Mouse (Mus musculus) MEL (cell line): ENCODE data around the gene Ttll4. TPM values are rescaled to one million over a fixed set of nuclear protein-coding genes. Genes with fewer than 3 reads are reported as not detected.

Experiments
- polyA plus RNA-seq, 2 experiments: library from polyadenylated mRNA; stranded (reverse) in 1 of 2; unstranded in 1 of 2; fragments of >175 nt in 1 of 2; fragments of >200 nt in 1 of 2; gene quantifications; 2 replicates each; pipeline versions ENCODE4 v1.2.1 to v1.2.4; 2012; ENCODE audit warnings: low replicate concordance in 2 of 2, low read depth in 1 of 2; ENCODE audit not compliant: insufficient read length in 2 of 2, insufficient read depth in 1 of 2, missing spikeins in 1 of 2
- total RNA-seq: library from RNA; depleted of rRNA; stranded (reverse); fragments of 300-350 nt; gene quantifications from 2 replicates; pipeline ENCODE4 v1.2.3, GENCODE M21; 2012; rRNA removed

Gene Ttll4
- total and polyA plus RNA-seq, 3 experiments = 27.8 to 85.9 TPM; not detected in 1

Other genes starting within 250 kb of the Ttll4 start
- 62.7 and 65.1 TPM in 2 replicates for gene Cnot9, start 155.7 kb upstream of the Ttll4 start, total RNA-seq
- gene Cnot9, start 155.7 kb upstream of the Ttll4 start, polyA plus RNA-seq = 10 to 100 TPM in 1 of 2 experiments, not detected in 1; 85.0 TPM
- 0.13 and 0.15 TPM in 2 replicates for gene Plcd4, start 118.9 kb upstream of the Ttll4 start, total RNA-seq
- gene Plcd4, start 118.9 kb upstream of the Ttll4 start, polyA plus RNA-seq = under 1 TPM in 1 of 2 experiments, not detected in 1; 0.77 TPM
- gene Usp37, start 117.5 kb upstream of the Ttll4 start, total RNA-seq = 24.0 and 27.7 TPM in 2 replicates
- gene Usp37, start 117.5 kb upstream of the Ttll4 start, polyA plus RNA-seq = 10 to 100 TPM; 17.8 to 77.6 TPM
- gene Zfp142, start 73.5 kb upstream of the Ttll4 start, total RNA-seq = 9.2 and 10.6 TPM in 2 replicates
- gene Zfp142, start 73.5 kb upstream of the Ttll4 start, polyA plus RNA-seq = 10 to 100 TPM in 1 of 2 experiments, not detected in 1; 21.8 TPM
- gene Bcs1l, start 73.5 kb upstream of the Ttll4 start, total RNA-seq = 24.5 and 27.7 TPM in 2 replicates
- 10 to 100 TPM in 1 of 2 experiments, not detected in 1; 35.0 TPM for gene Bcs1l, start 73.5 kb upstream of the Ttll4 start, polyA plus RNA-seq
- gene Rnf25, start 60.3 kb upstream of the Ttll4 start, total RNA-seq = 26.2 and 32.4 TPM in 2 replicates
- gene Rnf25, start 60.3 kb upstream of the Ttll4 start, polyA plus RNA-seq = 10 to 100 TPM in 1 of 2 experiments, not detected in 1; 49.7 TPM
- 0.23 and 0.26 TPM in 2 replicates for gene Stk36, start 60.3 kb upstream of the Ttll4 start, total RNA-seq
- under 1 TPM in 1 of 2 experiments, not detected in 1; 0.89 TPM for gene Stk36, start 60.3 kb upstream of the Ttll4 start, polyA plus RNA-seq
- not detected in 2 replicates for gene Cyp27a1, start 51.8 kb downstream of the Ttll4 start, total RNA-seq
- gene Cyp27a1, start 51.8 kb downstream of the Ttll4 start, polyA plus RNA-seq = not detected
- not detected in 2 replicates for gene Prkag3, start 87.5 kb downstream of the Ttll4 start, total RNA-seq
- under 1 TPM in 1 of 2 experiments, not detected in 1; 0.03 TPM for gene Prkag3, start 87.5 kb downstream of the Ttll4 start, polyA plus RNA-seq
- gene Wnt6, start 110.1 kb downstream of the Ttll4 start, total RNA-seq = 0.20 TPM in 1 of 2 replicates, not detected in the other
- not detected for gene Wnt6, start 110.1 kb downstream of the Ttll4 start, polyA plus RNA-seq
- gene Wnt10a, start 129.8 kb downstream of the Ttll4 start, total RNA-seq = not detected in 2 replicates
- gene Wnt10a, start 129.8 kb downstream of the Ttll4 start, polyA plus RNA-seq = not detected
- not detected in 2 replicates for gene Cdk5r2, start 193.2 kb downstream of the Ttll4 start, total RNA-seq
- gene Cdk5r2, start 193.2 kb downstream of the Ttll4 start, polyA plus RNA-seq = not detected
- not detected in 2 replicates for gene Fev, start 223.7 kb downstream of the Ttll4 start, total RNA-seq
- gene Fev, start 223.7 kb downstream of the Ttll4 start, polyA plus RNA-seq = not detected
- gene Cryba2, start 231.4 kb downstream of the Ttll4 start, total RNA-seq = not detected in 2 replicates
- gene Cryba2, start 231.4 kb downstream of the Ttll4 start, polyA plus RNA-seq = not detected